Mouse (Mus musculus): ENCODE data around the gene Sfxn5.

GRCm38 (mm10) chr6:85222551-85222950 lies 110.7 kb downstream of the Sfxn5 start:
- TF ChIP-seq CTCF (IDR thresholded peaks at IDR 0.05; ENCODE audit: extremely low read depth, insufficient read depth, insufficient read length, insufficient replicate concordance) = no peak
- TF ChIP-seq POLR2A (IDR thresholded peaks at IDR 0.05; ENCODE audit: low read depth, low read length) = no peak

Measured in spleen, adult 2 months (tissue).